Mouse (Mus musculus): ENCODE measurements around the gene Olfr382. TPM values are rescaled to one million over a fixed set of nuclear protein-coding genes. Genes with fewer than 3 reads are reported as not detected.

Olfr382 gene
- not detected in 2 replicates for polyA plus RNA-seq (2012; rRNA removed)

DNA sequence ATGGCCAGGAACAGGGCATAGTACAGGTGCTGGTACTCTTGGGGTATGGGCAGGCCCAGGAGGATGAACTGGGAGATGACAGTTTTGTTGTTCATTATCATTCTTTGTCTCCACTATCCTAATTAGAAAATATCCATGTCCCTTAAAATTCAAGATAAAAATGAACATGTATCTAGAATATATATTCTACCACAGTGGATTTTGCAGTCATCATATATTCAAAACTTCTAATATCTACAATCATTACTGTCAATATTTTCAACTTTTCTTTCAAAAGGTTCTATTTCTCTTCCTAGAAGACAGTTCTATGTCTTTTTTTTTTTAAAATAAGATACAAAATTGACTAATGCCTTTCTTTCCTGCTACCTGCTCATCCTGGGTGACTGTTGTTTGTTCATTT, at the start of gene Olfr382:
Olfr382 (minus strand) TSS at position 101 of the 400 bp plus-strand sequence.

DNA sequence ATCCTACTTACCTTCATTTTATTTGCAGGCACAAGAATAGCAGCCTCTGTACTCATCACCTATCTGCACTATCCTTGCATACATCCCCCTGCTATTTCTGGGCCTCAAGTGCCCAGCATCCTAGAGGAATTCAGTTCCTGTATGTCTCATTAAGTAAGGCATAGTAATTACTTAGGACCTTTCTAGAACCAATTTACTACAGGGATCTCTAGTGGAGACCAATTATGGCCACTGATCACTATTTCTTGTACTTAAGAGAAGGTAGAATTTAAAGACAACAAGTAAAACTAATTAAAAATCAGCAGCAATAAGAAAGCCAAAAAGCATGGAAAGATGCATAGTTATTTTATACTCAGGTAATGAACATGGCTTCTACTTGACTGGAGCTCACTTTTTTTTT, 25.5 kb downstream of the Olfr382 start, which contains the start of gene Olfr381:
Olfr381 (minus strand) TSS at position 101 of the 400 bp plus-strand sequence.

Other genes starting within 250 kb of the Olfr382 start
- gene Trpv3, start 249.8 kb downstream of the Olfr382 start, polyA plus RNA-seq (2012; rRNA removed), result 4.7 and 7.5 TPM in 2 replicates
- gene Aspa, start 187.6 kb downstream of the Olfr382 start, polyA plus RNA-seq (2012; rRNA removed), result 0.41 TPM in 2 replicates
- not detected in 2 replicates for gene Gm49340, start 187.5 kb downstream of the Olfr382 start, polyA plus RNA-seq (2012; rRNA removed)
- gene Spata22, start 187.5 kb downstream of the Olfr382 start, polyA plus RNA-seq (2012; rRNA removed), result not detected in 2 replicates
- gene Olfr20, start 166.4 kb downstream of the Olfr382 start, polyA plus RNA-seq (2012; rRNA removed), result 0.10 TPM in 1 of 2 replicates, not detected in the other
- gene Olfr376, start 146.0 kb downstream of the Olfr382 start, polyA plus RNA-seq (2012; rRNA removed), result not detected in 2 replicates
- not detected in 2 replicates for gene Olfr1, start 117.6 kb downstream of the Olfr382 start, polyA plus RNA-seq (2012; rRNA removed)
- not detected in 2 replicates for gene Olfr378, start 88.7 kb downstream of the Olfr382 start, polyA plus RNA-seq (2012; rRNA removed)
- not detected in 2 replicates for gene Olfr380, start 59.7 kb downstream of the Olfr382 start, polyA plus RNA-seq (2012; rRNA removed)
- gene Olfr381, start 25.6 kb downstream of the Olfr382 start, polyA plus RNA-seq (2012; rRNA removed), result not detected in 2 replicates
- gene Olfr385, start 75.8 kb upstream of the Olfr382 start, polyA plus RNA-seq (2012; rRNA removed), result not detected in 2 replicates
- not detected in 2 replicates for gene Olfr384, start 81.4 kb upstream of the Olfr382 start, polyA plus RNA-seq (2012; rRNA removed)
- not detected in 2 replicates for gene Zfp735, start 171.6 kb upstream of the Olfr382 start, polyA plus RNA-seq (2012; rRNA removed)

Data from colon, adult 2 months (tissue).